Mouse (Mus musculus): Measurements from ENCODE around the gene Gatad2a.

Gatad2a gene

GRCm38 (mm10) chr8:69870003-69870765, 126.0 kb downstream of the Gatad2a start:
- DNase-seq = no peak

GRCm38 (mm10) chr8:69867696-69868326, 128.4 kb downstream of the Gatad2a start:
- DNase-seq = no peak

- no peak for DNase-seq
Measured at GRCm38 (mm10) chr8:69864180-69864579, 132.0 kb downstream of the Gatad2a start.

- DNase-seq = no peak
Measured at GRCm38 (mm10) chr8:69863387-69864020, 132.7 kb downstream of the Gatad2a start.

GRCm38 (mm10) chr8:69861251-69861650, 134.9 kb downstream of the Gatad2a start:
- no peak for DNase-seq

GRCm38 (mm10) chr8:69860807-69861206, 135.4 kb downstream of the Gatad2a start:
- DNase-seq = no peak
